Mouse (Mus musculus) T-helper 17 cell (primary cell): Measurements from ENCODE around the gene Sec31b.

Experiments used
- in situ Hi-C, 2 experiments: fragments of 300-600 bp; cut with MboI, MseI; formaldehyde crosslinking; loops; 1 replicate in 1 of 2; 2 replicates in 1 of 2; pipeline ENCODE4 v1.15.1; 2025; ENCODE audit warnings: high pct_unique_total_duplicates in 2 of 2

Gene Sec31b

GRCm38 (mm10) chr19:44545321-44546041, at the start of gene Sec31b:
Gene Sec31b, minus strand, starts transcription at chr19:44545864.
- in situ Hi-C loops: no loop called here

- in situ Hi-C loops: loop anchor here in 1 of 2 experiments (25.0 kb wide), 1 partner anchor 168 kb away; the partner anchor contains the start of gene Pax2
Observed at GRCm38 (mm10) chr19:44594180-44594579, 48.5 kb upstream of the Sec31b start.

GRCm38 (mm10) chr19:44591638-44592037, 46.0 kb upstream of the Sec31b start:
- in situ Hi-C loops: loop anchor here in 1 of 2 experiments (25.0 kb wide), 1 partner anchor 171 kb away; the partner anchor contains the start of gene Pax2

DNA sequence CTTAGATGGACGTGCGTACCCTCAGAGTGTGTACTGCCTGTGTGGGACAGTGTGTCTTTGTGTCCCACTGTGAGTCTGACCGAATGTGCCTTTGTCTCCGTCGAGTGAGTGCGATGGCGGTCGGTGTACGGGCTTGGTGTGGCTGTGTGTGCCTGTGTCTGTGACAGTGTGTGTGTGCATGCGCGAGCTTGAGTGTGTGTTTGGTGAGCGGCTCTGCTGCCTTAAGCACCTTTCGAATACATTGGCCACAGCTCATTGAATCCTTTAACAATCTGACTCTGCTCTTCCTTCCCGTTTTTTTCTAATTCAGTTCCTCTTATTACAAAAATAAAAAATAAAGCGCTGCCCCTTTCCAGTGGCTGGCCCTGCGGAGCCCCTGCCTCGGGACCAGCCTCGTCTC, 45.3 kb upstream of the Sec31b start:
- in situ Hi-C loops: loop anchor here in 1 of 2 experiments (25.0 kb wide), 1 partner anchor 171 kb away; the partner anchor contains the start of gene Pax2

DNA sequence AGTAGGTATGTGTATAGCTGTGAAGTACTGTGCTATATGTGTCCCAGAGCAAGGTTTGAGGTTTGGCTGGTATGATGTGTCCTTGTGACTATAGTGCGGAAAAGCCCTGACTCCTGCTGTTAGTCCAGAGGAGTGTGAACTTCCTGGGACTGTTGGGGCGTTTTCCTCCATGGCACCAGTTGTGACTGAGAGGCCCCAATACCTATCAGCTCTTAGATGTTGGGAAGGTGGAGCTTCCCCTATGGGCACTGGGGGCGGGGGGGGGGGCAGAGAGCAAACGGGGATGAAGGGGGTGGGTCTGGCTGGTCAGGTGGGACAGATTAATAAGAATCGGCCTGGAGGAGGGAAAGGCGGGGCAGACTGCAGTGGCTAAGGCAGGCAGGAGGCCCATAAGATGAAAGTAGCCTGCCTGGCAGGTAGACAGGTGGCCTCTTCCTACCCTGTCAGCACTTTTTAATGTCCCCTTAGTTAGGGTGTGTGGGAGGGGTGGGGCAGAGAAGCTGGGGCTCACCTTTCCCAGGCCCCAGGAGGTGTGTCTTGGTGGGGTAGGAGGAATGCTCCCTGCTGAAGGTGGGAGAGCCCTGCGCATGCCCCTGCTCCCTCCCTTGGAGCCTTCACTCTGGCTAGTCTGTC, 44.0 kb upstream of the Sec31b start:
- in situ Hi-C loops: loop anchor here in 1 of 2 experiments (25.0 kb wide), 1 partner anchor 173 kb away; the partner anchor contains the start of gene Pax2

- in situ Hi-C loops: loop anchor here in 1 of 2 experiments (25.0 kb wide), 1 partner anchor 174 kb away; the partner anchor contains the start of gene Pax2
Observed at GRCm38 (mm10) chr19:44588036-44588435, 42.4 kb upstream of the Sec31b start.

DNA sequence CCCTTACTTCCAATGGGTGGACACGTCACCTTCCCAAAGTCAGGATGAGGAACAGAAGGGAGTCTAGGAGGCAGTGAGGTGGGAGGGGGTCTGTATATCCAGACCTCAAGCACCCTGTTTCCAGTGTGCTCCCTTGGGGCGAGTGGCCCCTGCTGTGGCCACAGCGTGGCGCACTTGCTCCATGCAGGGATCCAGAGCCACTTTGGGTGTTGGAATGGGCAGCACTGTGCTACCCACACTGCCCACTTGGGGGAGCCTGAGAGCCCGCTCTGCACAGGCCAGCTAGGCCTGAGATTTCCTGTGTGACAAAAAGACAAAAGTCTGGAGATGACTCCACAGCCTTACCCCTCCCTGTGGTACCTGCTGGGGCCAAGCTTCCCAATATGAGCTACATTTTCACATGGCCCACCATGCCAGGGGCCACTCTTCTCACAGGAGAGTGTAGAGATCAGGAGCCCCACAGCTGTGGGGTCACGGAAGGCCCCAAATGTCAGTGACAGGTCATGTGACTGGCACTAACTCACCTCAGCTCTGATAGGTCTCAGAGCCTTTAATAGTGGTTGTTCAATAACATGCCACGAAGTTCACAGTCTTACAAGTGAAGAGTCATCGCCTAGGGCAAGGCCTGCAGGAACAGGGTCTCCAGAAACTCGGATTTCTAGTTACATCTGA, 37.1 kb upstream of the Sec31b start:
- in situ Hi-C loops: loop anchor here (5.0 to 25.0 kb wide), 4 partner anchors 160 to 310 kb away; partner anchors contain the start of gene Pax2 (in 1 of the 2)

- in situ Hi-C loops: loop anchor here (5.0 to 25.0 kb wide), 4 partner anchors 160 to 310 kb away; partner anchors contain the start of gene Pax2 (in 1 of the 2)
Observed at GRCm38 (mm10) chr19:44582103-44582502, 36.4 kb upstream of the Sec31b start.

DNA sequence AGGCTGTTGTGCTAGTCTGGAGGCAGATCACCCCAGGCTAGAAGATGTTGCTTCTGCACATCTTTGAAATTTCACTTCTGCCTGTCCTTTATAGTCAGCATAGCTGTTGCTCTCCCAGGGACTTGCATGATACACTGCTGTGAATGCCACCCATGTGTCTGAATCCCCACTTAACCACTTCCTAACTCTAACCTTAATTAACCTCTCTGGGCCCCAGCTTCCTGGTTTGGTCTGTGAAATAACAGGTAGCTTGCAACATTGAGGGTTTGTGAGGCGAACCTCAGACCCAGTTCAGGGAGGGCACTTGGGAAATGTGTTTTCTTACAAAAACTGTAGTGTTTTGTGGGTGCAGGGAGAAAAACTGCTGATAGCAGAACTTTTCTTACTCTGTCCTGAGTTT, 32.4 kb upstream of the Sec31b start:
- in situ Hi-C loops: loop anchor here in 1 of 2 experiments (25.0 kb wide), 1 partner anchor 184 kb away; the partner anchor contains the start of gene Pax2

DNA sequence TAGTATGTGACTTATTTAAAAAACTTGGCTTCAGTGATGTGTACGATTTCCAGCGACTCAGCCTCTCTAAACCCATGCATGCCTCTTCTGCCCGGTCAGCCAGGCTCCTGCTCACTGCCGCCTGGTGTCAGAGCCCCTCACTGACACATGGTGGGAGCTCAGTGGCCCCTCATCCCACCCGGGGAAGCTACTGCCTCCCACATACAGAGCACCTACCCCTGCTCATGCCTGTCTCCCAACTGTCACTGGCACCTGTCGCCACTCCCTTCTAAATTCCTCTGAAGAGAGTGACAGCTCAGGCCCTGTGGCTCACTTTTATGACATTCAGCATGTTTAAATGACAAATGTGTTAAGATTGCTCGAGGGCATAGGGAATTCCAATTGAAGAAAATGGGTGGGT, 30.6 kb upstream of the Sec31b start:
- in situ Hi-C loops: loop anchor here in 1 of 2 experiments (25.0 kb wide), 1 partner anchor 186 kb away; the partner anchor contains the start of gene Pax2

GRCm38 (mm10) chr19:44567763-44568162, 22.1 kb upstream of the Sec31b start:
- in situ Hi-C loops: loop anchor here in 1 of 2 experiments (25.0 kb wide), 1 partner anchor 1055 kb away; the partner anchor contains the start of gene Got1

DNA sequence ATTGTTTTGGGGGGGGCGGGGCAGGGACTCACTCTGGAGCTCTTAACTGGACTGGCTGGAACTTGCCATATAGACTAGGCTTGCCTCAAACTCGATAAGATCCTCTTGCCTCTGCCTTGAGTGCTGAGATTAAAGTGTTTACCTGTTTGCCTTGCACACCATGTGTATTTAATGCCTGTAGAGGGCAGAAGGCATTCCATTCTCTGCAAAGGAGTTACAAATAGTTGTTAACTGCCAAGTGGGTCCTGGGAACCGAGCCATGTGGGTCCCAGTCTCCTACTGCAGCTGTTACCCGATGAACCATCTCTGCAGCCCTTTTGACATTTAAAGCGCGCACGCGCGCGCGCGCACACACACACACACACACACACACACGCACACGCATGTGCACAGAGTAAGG, 18.3 kb upstream of the Sec31b start:
- in situ Hi-C loops: loop anchor here in 1 of 2 experiments (25.0 kb wide), 1 partner anchor 1052 kb away; the partner anchor contains the start of gene Got1

GRCm38 (mm10) chr19:44562652-44563206, 17.1 kb upstream of the Sec31b start, which contains the start of gene Hif1an:
Gene Hif1an, plus strand, starts transcription at chr19:44562850.
- in situ Hi-C loops: loop anchor here in 1 of 2 experiments (25.0 kb wide), 1 partner anchor 1050 kb away; the partner anchor contains the start of gene Got1

DNA sequence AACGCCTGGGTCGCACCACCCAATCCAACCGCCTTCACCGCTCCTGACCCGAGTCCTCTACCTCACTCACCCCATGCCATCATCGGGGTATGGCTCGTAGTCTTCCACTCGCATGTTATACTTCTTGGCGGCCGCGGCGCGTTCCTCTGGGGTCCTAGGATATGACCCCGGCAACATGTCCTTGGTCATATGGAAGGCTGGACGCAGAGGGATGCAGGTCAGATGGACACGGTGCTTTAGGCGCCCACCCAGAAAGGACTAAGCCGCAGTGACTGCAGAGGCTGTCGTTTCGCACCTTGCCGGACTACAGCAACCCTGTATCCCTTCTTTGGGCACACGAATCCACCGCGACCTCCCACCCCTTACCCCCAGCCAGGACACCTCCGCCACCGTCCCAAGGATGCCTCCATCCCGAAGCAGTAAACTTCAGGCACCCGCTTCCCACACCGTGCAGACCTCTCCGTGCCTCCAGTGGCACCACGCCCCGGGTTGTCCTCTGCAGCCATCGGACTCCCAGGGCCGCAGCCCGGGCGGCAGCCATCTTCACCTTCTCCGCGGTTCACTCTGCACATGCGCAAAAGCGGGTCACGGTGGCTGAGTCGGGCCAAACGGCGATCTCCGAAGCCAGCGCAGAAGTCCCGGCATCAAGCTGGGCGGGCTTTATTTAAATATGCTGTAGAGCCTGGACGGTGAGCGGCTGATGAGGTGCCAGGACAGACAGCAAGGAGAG, 9.4 kb upstream of the Sec31b start, which contains the start of gene Ndufb8:
Gene Ndufb8, minus strand, starts transcription at position 580 of the 730 bp plus-strand sequence.
- in situ Hi-C loops: loop anchor here in 1 of 2 experiments (25.0 kb wide), 1 partner anchor 1043 kb away; the partner anchor contains the start of gene Got1

- in situ Hi-C loops: loop anchor here in 1 of 2 experiments (25.0 kb wide), 1 partner anchor 1042 kb away; the partner anchor contains the start of gene Got1
Observed at GRCm38 (mm10) chr19:44554490-44554860, 8.8 kb upstream of the Sec31b start.

GRCm38 (mm10) chr19:44553286-44553685, 7.6 kb upstream of the Sec31b start:
- in situ Hi-C loops: loop anchor here in 1 of 2 experiments (25.0 kb wide), 1 partner anchor 1041 kb away; the partner anchor contains the start of gene Got1

GRCm38 (mm10) chr19:44552731-44553130, 7.1 kb upstream of the Sec31b start, which contains the start of gene Gm20538:
Gene Gm20538, minus strand, starts transcription at chr19:44552831.
- in situ Hi-C loops: loop anchor here in 1 of 2 experiments (25.0 kb wide), 1 partner anchor 1040 kb away; the partner anchor contains the start of gene Got1

DNA sequence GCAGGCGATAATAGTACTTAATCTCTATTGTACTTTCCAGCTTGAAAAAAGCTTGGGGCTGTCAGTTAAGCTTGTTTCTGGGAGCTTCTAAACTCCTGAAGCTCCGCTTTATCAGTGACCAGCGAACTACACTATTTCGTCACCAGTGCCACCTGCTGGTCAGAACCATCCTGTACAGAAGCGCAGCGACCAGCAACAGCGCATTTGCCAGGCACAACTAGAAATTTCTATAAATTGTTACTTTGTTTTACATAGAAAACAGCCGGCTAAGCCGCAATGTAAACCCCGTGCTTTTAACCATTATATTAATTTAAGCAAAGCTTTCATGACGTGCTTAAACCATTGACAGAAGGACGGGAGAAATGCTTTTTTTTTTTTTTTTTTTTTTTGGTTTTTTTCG, 889 bp downstream of the Sec31b start:
- in situ Hi-C loops: no loop called here

- in situ Hi-C loops: no loop called here
Observed at GRCm38 (mm10) chr19:44544372-44544771, 1.3 kb downstream of the Sec31b start.
